Comparison of ENCODE assay signal across 24 mouse cellular contexts in the genomic region with DNA sequence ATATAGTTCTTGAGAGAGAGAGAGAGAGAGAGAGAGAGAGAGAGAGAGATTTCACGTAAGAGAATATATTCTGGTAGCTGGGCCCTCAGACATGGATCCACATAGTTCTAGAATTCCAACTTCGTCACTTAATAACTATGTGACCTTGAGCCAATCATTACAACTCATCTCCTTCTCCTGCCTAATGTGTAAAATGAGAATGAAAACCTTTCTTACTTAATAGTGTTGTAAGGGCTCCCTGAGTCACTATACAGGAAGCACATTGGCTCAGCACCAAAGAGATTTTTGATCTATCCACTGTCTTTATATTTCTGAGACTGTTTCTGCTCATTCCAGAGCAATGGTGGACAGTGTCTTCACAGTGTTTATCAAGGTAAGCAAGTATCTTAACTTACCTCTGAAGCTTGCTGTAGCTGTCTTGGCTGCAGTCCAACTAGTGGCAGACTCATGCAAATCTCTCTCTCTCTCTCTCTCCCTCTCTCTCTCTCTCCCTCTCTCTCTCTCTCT. TPM values are rescaled to one million over a fixed set of nuclear protein-coding genes. Genes with fewer than 3 reads are reported as not detected.
"Had no signal": no experiment of that assay in that cellular context is flagged by ENCODE, and none has a peak within 500 bp of the region (broad histone marks: within the 10 kb centered on the region; RNA-seq: fewer than 3 reads in every experiment).

No protein-coding gene starts in this region.

- H3K4me2 ChIP-seq: kidney, embryonic 15.5 days; limb, embryonic 12.5 days; limb, embryonic 15.5 days; liver, embryonic 11.5 days; lung, embryonic 15.5 days; midbrain, embryonic 12.5 days; midbrain, embryonic 15.5 days; neural tube, embryonic 13.5 days had no signal

- H3K4me3 ChIP-seq: kidney, embryonic 15.5 days; left cerebral cortex, adult 2 months; limb, embryonic 12.5 days; limb, embryonic 15.5 days; lung, embryonic 15.5 days; midbrain, embryonic 12.5 days; midbrain, embryonic 15.5 days; neural tube, embryonic 13.5 days had no signal

- ATAC-seq: liver, postnatal 0 days; midbrain, embryonic 15.5 days had no signal

- H3K4me1 ChIP-seq: kidney, embryonic 15.5 days; limb, embryonic 12.5 days; limb, embryonic 15.5 days; lung, embryonic 15.5 days; midbrain, embryonic 12.5 days; midbrain, embryonic 15.5 days; neural tube, embryonic 13.5 days had no signal

- DNase-seq: kidney, adult 8-10 months; kidney, postnatal 10 days; kidney, postnatal 36 days; layer of hippocampus, postnatal 36 days; left cerebral cortex, postnatal 4 days; liver, postnatal 0 days; lung, postnatal 14 days; lung, postnatal 4 days; thymus, adult 2 months; thymus, postnatal 14 days; thymus, postnatal 4 days had no signal

- H3K36me3 ChIP-seq: kidney, embryonic 15.5 days; limb, embryonic 12.5 days; limb, embryonic 15.5 days; lung, embryonic 15.5 days; midbrain, embryonic 12.5 days; midbrain, embryonic 15.5 days; neural tube, embryonic 13.5 days had no signal

- H3K9me3 ChIP-seq: kidney, embryonic 15.5 days; limb, embryonic 12.5 days; limb, embryonic 15.5 days; lung, embryonic 15.5 days; midbrain, embryonic 12.5 days; midbrain, embryonic 15.5 days; neural tube, embryonic 13.5 days had no signal

- H3K27me3 ChIP-seq: kidney, embryonic 15.5 days; limb, embryonic 12.5 days; limb, embryonic 15.5 days; lung, embryonic 15.5 days; midbrain, embryonic 12.5 days; midbrain, embryonic 15.5 days; neural tube, embryonic 13.5 days had no signal

- H3K9ac ChIP-seq: kidney, embryonic 15.5 days; limb, embryonic 12.5 days; limb, embryonic 15.5 days; liver, embryonic 14.5 days; liver, postnatal 0 days; lung, embryonic 15.5 days; midbrain, embryonic 12.5 days; midbrain, embryonic 15.5 days; neural tube, embryonic 13.5 days had no signal

- H3K27ac ChIP-seq: kidney, embryonic 15.5 days; left cerebral cortex, adult 2 months; limb, embryonic 12.5 days; limb, embryonic 15.5 days; liver, embryonic 14.5 days; lung, embryonic 15.5 days; midbrain, embryonic 12.5 days; midbrain, embryonic 15.5 days; neural tube, embryonic 13.5 days; stomach, postnatal 0 days had no signal

RNA-seq across cellular contexts. Expression of gene Bmp3, which starts 36.4 kb away (rescaled TPM):
- total RNA-seq: megakaryocyte progenitor cell, adult 5-6 weeks; megakaryocyte-erythroid progenitor cell, adult 5-6 weeks had no signal
- polyA plus RNA-seq: liver, postnatal 0 days had no signal
